Mouse (Mus musculus): ENCODE measurements around the gene Erg.

DNA sequence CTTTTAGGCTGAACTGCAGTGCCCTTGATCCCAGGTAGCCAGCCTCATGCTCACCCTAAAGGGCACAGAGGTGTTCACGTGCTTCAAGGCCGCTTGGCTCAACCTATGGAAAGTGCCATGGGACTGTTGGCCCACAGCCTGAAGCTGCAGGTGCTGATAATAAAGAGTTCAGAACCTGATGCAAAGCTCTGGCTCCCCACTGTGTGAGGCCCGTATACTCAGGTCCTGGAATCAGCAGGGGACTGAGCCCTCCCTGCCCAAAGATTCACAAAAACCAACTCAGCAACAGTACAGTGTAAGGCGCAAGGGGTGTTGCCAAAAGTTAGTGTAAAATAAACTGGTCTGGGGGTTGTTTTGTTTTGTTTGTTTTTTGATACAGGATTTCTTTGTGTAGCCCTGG lies 36.7 kb upstream of the Erg start:
- TF ChIP-seq POLR2A (IDR thresholded peaks at IDR 0.05; ENCODE audit: low read depth, low read length), result no peak
- TF ChIP-seq CTCF (IDR thresholded peaks at IDR 0.05; ENCODE audit: borderline replicate concordance, insufficient read depth, low read length), result no peak
